Mouse (Mus musculus) brain, embryonic 14.5 days (tissue): ENCODE measurements around the gene Spred2.

Experiments used
- CTCF ChIP-seq: fragments of 200-500 bp; IDR thresholded peaks from 2 replicates; pipeline ENCODE4 v1.5.1; 2012; ENCODE audit warnings: inconsistent platforms, mild to moderate bottlenecking, moderate library complexity, borderline replicate concordance; ENCODE audit not compliant: insufficient read depth, insufficient read length; ENCODE audit errors: extremely low read depth
- POLR2A ChIP-seq: fragments of 200-500 bp; IDR thresholded peaks from 2 replicates; pipeline ENCODE4 v1.6.1; 2012; ENCODE audit warnings: mild to moderate bottlenecking, inconsistent platforms, borderline replicate concordance; ENCODE audit not compliant: poor library complexity, insufficient read depth, insufficient read length, severe bottlenecking; ENCODE audit errors: extremely low read depth

DNA sequence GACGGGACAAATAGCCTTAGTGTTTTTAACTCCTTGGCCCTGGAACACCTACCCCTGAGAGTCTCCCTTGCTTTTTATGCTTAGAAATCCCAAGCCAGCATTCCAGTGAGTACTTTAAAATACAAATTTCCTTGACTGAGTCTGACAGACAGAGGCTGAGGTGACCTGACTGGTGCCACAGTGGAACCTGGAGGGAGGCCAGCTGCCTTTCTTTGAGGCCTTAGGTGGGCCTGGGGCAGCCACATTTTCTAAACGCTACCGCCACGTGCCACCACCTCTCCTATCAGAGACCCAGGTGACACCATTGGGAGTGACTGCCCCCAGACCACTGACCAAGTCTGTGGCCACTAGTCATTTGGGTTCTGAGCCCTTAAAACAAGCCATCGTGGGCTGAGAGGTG lies 40.2 kb downstream of the Spred2 start:
- TF ChIP-seq POLR2A (no peak), CTCF (no peak)
